Mouse (Mus musculus) brown adipose tissue, adult 24 weeks (tissue): ENCODE data around the gene Evi2a. TPM values are rescaled to one million over a fixed set of nuclear protein-coding genes. Genes with fewer than 3 reads are reported as not detected.
A peak's percentile ranks its signal among the peaks of the same experiment; 100 is the strongest.

Experiments used
- H3K27ac ChIP-seq: fragments of 200-500 bp; replicated peaks from 2 replicates; pipeline ENCODE4 v1.5.1; 2012; ENCODE audit warnings: low read depth, mild to moderate bottlenecking, low read length
- H3K4me1 ChIP-seq: fragments of 200-500 bp; 2 replicates; pipeline ENCODE4 v1.6.1; 2012; ENCODE audit warnings: low read length, mixed read lengths; ENCODE audit not compliant: control insufficient read depth, insufficient read depth, insufficient read length
- H3K4me3 ChIP-seq: fragments of 200-500 bp; 2 replicates; pipeline ENCODE4 v1.5.1; 2012; ENCODE audit warnings: low read depth, mild to moderate bottlenecking, low read length, moderate library complexity; ENCODE audit not compliant: insufficient read depth
- polyA plus RNA-seq: library from polyadenylated mRNA; stranded (reverse); fragments of >200 nt; gene quantifications from 2 replicates; pipeline ENCODE4 v1.2.4, GENCODE M21; 2012; ENCODE audit not compliant: missing spikeins, insufficient read depth, insufficient read length

Gene Evi2a
- polyA plus RNA-seq, 1 experiment: 6.5 TPM

- H3K4me3 ChIP-seq: no peak overlapping the region
- H3K4me1 ChIP-seq: peaks cover 8% of the 10 kb centered on the region
- H3K27ac ChIP-seq: no peak overlapping the region
These were observed 365 bp upstream of the Evi2a start for GRCm38 (mm10) chr11:79530774-79531173.

GRCm38 (mm10) chr11:79529736-79530135 is 673 bp downstream of the Evi2a start:
- Histone ChIP-seq H3K4me1 (peaks cover 8% of the 10 kb centered on the region), H3K27ac (0 out of 2 replicates have a peak overlapping the region, but pooled peaks have one; percentile 49), H3K4me3 (peak overlapping the region; percentile 48)

GRCm38 (mm10) chr11:79529226-79529625 is 1.2 kb downstream of the Evi2a start:
- Histone ChIP-seq H3K27ac (no peak overlapping the region), H3K4me1 (peaks cover 8% of the 10 kb centered on the region), H3K4me3 (no peak overlapping the region; the same call in 1 of the 2 replicates)

- peak overlapping the region; percentile 72 for H3K27ac ChIP-seq
- 0 out of 2 replicates have a peak overlapping the region, but pooled peaks have one; percentile 14 for H3K4me3 ChIP-seq
- H3K4me1 ChIP-seq: peaks cover 3% of the 10 kb centered on the region; the same call in 1 of the 2 replicates
These were observed 1.8 kb downstream of the Evi2a start for GRCm38 (mm10) chr11:79528601-79529000.

DNA sequence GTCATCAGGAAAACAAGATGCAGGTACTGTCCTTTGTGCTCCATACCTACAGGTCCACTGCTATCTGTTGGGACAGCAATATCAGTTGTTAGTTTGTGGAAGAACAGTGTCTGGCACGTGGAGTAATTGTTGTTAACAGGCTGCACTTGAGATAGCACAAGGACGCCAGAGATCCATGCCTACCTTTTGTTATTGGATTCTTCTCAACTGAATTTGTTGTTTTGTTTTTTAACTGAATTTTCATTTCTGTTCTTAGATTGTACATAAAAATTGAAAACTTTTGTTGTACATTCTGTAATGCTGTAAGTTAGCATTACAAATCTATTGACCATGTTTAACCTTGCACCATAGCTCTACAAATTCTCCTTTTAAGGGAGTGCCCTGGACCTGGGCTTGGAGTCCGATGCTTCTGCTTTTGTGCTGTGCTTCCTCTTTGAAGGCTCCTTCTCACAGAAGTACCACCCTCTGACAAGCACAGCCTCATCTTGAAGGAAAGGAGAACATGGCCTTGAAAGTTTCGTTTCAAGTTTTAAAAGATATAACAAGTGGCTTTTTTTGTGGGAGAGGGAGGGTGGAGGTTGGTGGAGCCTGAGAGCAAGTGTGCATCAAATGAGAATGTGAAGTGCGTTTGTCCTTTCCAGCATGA is 2.5 kb downstream of the Evi2a start:
- Histone ChIP-seq H3K4me1 (no peaks in the 10 kb centered on the region), H3K27ac (peak overlapping the region; percentile 72), H3K4me3 (no peak overlapping the region)

DNA sequence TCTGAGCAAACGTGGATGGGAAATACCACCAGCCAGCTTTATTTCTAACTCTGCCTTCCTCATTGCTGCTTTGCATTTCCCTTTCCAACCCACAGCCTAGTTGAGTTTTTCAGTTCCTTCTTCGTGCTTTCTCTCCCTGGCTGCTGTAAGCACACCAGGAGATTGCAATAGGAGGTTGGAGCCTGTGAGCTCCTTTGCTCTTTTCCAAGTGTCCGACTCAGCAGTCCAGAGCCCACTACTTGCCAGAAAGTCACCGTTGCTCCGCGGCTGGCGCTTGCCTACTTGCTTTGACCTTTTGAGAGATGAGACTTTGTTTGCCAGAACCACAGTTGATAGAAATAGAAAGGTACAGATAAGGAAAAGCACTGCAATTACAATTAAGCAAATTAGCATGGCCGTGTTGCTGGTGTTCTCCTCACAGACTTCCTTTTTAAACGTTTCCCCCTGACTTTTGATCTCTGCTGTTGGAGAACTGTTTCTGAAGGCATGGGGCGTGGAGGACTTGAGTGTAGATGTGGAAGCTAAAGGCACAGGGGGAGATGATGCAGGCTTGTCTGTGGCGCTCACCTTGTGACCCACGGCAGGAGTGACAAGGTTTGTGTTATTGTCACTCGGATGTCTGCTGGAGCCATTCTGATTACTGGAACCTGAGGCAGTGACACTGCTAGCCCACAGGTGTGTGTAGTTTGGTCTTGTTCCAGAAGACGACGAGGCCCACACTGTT is 3.2 kb downstream of the Evi2a start:
- Histone ChIP-seq H3K4me3 (no peak overlapping the region), H3K27ac (peak overlapping the region; percentile 67), H3K4me1 (no peaks in the 10 kb centered on the region)

GRCm38 (mm10) chr11:79526549-79526948 is 3.9 kb downstream of the Evi2a start:
- no peaks in the 10 kb centered on the region for H3K4me1 ChIP-seq
- H3K4me3 ChIP-seq: no peak overlapping the region
- no peak overlapping the region for H3K27ac ChIP-seq

- peak overlapping the region; percentile 49; the same call in 1 of the 2 replicates for H3K27ac ChIP-seq
- no peaks in the 10 kb centered on the region for H3K4me1 ChIP-seq
- no peak overlapping the region for H3K4me3 ChIP-seq
These were observed 6.2 kb downstream of the Evi2a start for GRCm38 (mm10) chr11:79524310-79524575.

GRCm38 (mm10) chr11:79523560-79524309 is 6.7 kb downstream of the Evi2a start, which contains the start of gene Evi2b:
TSS of gene Evi2b (minus strand) at chr11:79523762.
- Histone ChIP-seq H3K27ac (peak within 1 kb of the TSS; percentile 49; the same call in 1 of the 2 replicates), H3K4me3 (peak within 1 kb of the TSS; percentile 39; the same call in 1 of the 2 replicates), H3K4me1 (no peaks in the 10 kb centered on the region)

DNA sequence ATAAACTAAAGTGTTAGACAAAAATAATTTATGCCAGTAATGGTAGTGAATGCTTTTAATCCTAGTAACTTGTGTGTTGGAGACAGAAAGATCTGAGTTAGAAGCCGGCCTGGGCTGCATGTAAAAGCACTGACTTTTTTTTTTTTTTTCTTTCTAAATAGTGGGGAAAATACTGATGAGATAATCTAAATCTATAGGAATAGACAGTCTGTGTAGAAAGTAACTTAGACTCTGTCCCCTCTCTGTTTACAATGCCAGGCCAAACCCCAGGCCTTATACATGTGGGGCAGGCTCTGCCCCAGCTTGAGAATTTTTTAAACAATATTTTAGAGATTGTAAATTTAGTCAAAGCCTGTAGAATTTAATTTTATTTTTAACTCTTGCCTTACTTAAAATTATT is 7.5 kb downstream of the Evi2a start:
- Histone ChIP-seq H3K27ac (no peak overlapping the region), H3K4me3 (no peak overlapping the region), H3K4me1 (no peaks in the 10 kb centered on the region)

- Histone ChIP-seq H3K4me1 (no peaks in the 10 kb centered on the region), H3K4me3 (no peak overlapping the region), H3K27ac (no peak overlapping the region)
These were observed 8.5 kb downstream of the Evi2a start for GRCm38 (mm10) chr11:79521930-79522329.

- Histone ChIP-seq H3K27ac (no peak overlapping the region), H3K4me1 (no peaks in the 10 kb centered on the region), H3K4me3 (no peak overlapping the region)
These were observed 9.6 kb downstream of the Evi2a start for GRCm38 (mm10) chr11:79520772-79521171.

DNA sequence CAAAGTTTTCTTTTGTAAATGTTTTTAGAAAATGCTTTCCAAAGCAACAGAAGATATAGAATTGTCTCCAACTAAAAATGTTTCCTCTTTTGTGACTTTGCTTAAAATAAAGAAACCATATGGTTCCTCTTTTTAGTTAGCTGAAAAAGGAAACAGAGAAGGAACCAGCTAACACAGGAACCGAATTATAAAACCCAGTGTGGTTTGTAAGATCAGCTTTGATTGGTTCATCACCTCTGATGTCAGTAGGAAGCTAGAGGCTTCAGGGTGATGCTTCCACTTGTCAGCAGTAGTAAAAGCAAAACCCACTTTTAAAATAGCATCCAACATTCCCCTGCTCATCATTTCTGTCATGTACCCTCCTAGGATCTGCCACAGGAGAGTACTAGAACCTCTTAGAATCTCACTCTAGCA is 10.5 kb downstream of the Evi2a start:
- H3K4me1 ChIP-seq: no peaks in the 10 kb centered on the region
- H3K4me3 ChIP-seq: no peak overlapping the region
- H3K27ac ChIP-seq: no peak overlapping the region

GRCm38 (mm10) chr11:79519299-79519698 is 11.1 kb downstream of the Evi2a start:
- no peaks in the 10 kb centered on the region for H3K4me1 ChIP-seq
- peak overlapping the region; percentile 31; the same call in 1 of the 2 replicates for H3K27ac ChIP-seq
- H3K4me3 ChIP-seq: no peak overlapping the region

DNA sequence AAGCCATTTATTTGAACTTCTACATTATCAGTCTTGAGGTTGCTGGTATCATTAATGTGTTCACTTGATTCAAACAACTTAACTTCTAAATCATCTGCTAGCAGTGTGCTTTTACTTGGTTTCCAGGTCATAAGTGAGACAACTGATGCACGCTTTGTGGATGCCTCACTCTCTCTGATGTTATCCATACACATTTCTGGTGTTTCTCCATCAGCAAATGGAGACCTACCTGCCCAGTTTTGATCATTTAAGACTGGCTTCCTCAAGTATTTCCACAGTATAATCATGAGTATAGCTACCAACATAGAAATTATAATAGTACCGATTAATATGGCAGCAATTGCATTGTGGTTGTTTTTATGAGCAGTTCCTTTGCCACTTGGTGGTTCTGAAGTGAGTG is 14.6 kb downstream of the Evi2a start:
- Histone ChIP-seq H3K4me3 (no peak overlapping the region), H3K27ac (no peak overlapping the region), H3K4me1 (no peaks in the 10 kb centered on the region)
